Mouse (Mus musculus): ENCODE measurements around the gene Abcc5. TPM values are rescaled to one million over a fixed set of nuclear protein-coding genes. Genes with fewer than 3 reads are reported as not detected.
"Not testable (repeated sequence)": the region's sequence is repeated elsewhere in the genome, so short reads cannot be mapped to it uniquely, and the experiment has no call there.

The Abcc5 gene
- 56.1 and 72.8 TPM in 2 replicates for polyA plus RNA-seq (2016; fragmentation: Nextera tagmentation; extraction: Ambion mirVana)

- under 1% methylated on average over 62 of the region's 62 CpGs for WGBS
- H3K36me3 ChIP-seq: peaks cover 12% of the 10 kb centered on the region
Measured at GRCm38 (mm10) chr16:20425855-20426598, at the start of gene Abcc5. TSS of gene Abcc5 (minus strand) at chr16:20426394.

GRCm38 (mm10) chr16:20475335-20475734 is 49.1 kb upstream of the Abcc5 start:
- Histone ChIP-seq H3K27ac (replicated peaks) (no peak overlapping the region), H3K4me3 (no peak overlapping the region), H3K27me3 (ENCODE audit: low read depth, poor library complexity, severe bottlenecking) (no peaks in the 10 kb centered on the region), H3K4me1 (no peaks in the 10 kb centered on the region), H3K9me3 (replicated peaks) (no peaks in the 10 kb centered on the region), H3K36me3 (no peaks in the 10 kb centered on the region)
- no peak for DNase-seq (ENCODE audit: low spot score)
- WGBS: 97% methylated on average over 1 of the region's 1 CpGs

More at GRCm38 (mm10) chr16:20425855-20426598, at the start of gene Abcc5:
- peak within 1 kb of the TSS; percentile 84 for H3K4me3 ChIP-seq
- DNase-seq (ENCODE audit: low spot score): peak; percentile 92
- no peaks in the 10 kb centered on the region for H3K27me3 ChIP-seq (ENCODE audit: low read depth, poor library complexity, severe bottlenecking)
- H3K27ac ChIP-seq (replicated peaks): peak within 1 kb of the TSS; percentile 89
- no peaks in the 10 kb centered on the region for H3K9me3 ChIP-seq (replicated peaks)
- H3K4me1 ChIP-seq: peaks cover 18% of the 10 kb centered on the region

- H3K27me3 ChIP-seq (ENCODE audit: low read depth, poor library complexity, severe bottlenecking): no peaks in the 10 kb centered on the region
- no peaks in the 10 kb centered on the region for H3K36me3 ChIP-seq
- no peaks in the 10 kb centered on the region for H3K4me1 ChIP-seq
- 86% methylated on average over 6 of the region's 6 CpGs for WGBS
- no peak for DNase-seq (ENCODE audit: low spot score)
- H3K9me3 ChIP-seq (replicated peaks): no peaks in the 10 kb centered on the region
- H3K4me3 ChIP-seq: no peak overlapping the region
- no peak overlapping the region for H3K27ac ChIP-seq (replicated peaks)
Measured at GRCm38 (mm10) chr16:20474786-20475185, 48.6 kb upstream of the Abcc5 start.

- 93% methylated on average over 8 of the region's 8 CpGs for WGBS
- Histone ChIP-seq H3K9me3 (replicated peaks) (no peaks in the 10 kb centered on the region), H3K4me1 (no peaks in the 10 kb centered on the region), H3K27ac (replicated peaks) (no peak overlapping the region), H3K4me3 (no peak overlapping the region), H3K36me3 (no peaks in the 10 kb centered on the region), H3K27me3 (ENCODE audit: low read depth, poor library complexity, severe bottlenecking) (no peaks in the 10 kb centered on the region)
- no peak for DNase-seq (ENCODE audit: low spot score)
Measured at GRCm38 (mm10) chr16:20474211-20474610, 48.0 kb upstream of the Abcc5 start.

- Histone ChIP-seq H3K27ac (replicated peaks) (no peak overlapping the region), H3K9me3 (replicated peaks) (no peaks in the 10 kb centered on the region), H3K4me3 (no peak overlapping the region), H3K4me1 (no peaks in the 10 kb centered on the region), H3K36me3 (no peaks in the 10 kb centered on the region), H3K27me3 (ENCODE audit: low read depth, poor library complexity, severe bottlenecking) (no peaks in the 10 kb centered on the region)
- no peak for DNase-seq (ENCODE audit: low spot score)
- WGBS: 91% methylated on average over 1 of the region's 1 CpGs
Measured at GRCm38 (mm10) chr16:20473748-20474147, 47.6 kb upstream of the Abcc5 start.

GRCm38 (mm10) chr16:20471686-20472085 is 45.5 kb upstream of the Abcc5 start:
- no peaks in the 10 kb centered on the region for H3K9me3 ChIP-seq (replicated peaks)
- WGBS: 73% methylated on average over 1 of the region's 1 CpGs
- H3K4me1 ChIP-seq: no peaks in the 10 kb centered on the region
- no peaks in the 10 kb centered on the region for H3K27me3 ChIP-seq (ENCODE audit: low read depth, poor library complexity, severe bottlenecking)
- H3K36me3 ChIP-seq: no peaks in the 10 kb centered on the region
- no peak overlapping the region for H3K27ac ChIP-seq (replicated peaks)
- DNase-seq (ENCODE audit: low spot score): no peak
- no peak overlapping the region for H3K4me3 ChIP-seq

- no peaks in the 10 kb centered on the region for H3K27me3 ChIP-seq (ENCODE audit: low read depth, poor library complexity, severe bottlenecking)
- DNase-seq (ENCODE audit: low spot score): no peak
- no peaks in the 10 kb centered on the region for H3K4me1 ChIP-seq
- WGBS: 90% methylated on average over 2 of the region's 2 CpGs
- no peak overlapping the region for H3K27ac ChIP-seq (replicated peaks)
- H3K4me3 ChIP-seq: no peak overlapping the region
- H3K9me3 ChIP-seq (replicated peaks): no peaks in the 10 kb centered on the region
- no peaks in the 10 kb centered on the region for H3K36me3 ChIP-seq
Measured at GRCm38 (mm10) chr16:20470981-20471380, 44.8 kb upstream of the Abcc5 start.

- DNase-seq (ENCODE audit: low spot score): no peak
- H3K9me3 ChIP-seq (replicated peaks): no peaks in the 10 kb centered on the region
- no peak overlapping the region for H3K4me3 ChIP-seq
- no peaks in the 10 kb centered on the region for H3K27me3 ChIP-seq (ENCODE audit: low read depth, poor library complexity, severe bottlenecking)
- H3K36me3 ChIP-seq: no peaks in the 10 kb centered on the region
- H3K27ac ChIP-seq (replicated peaks): no peak overlapping the region
- no peaks in the 10 kb centered on the region for H3K4me1 ChIP-seq
Measured at GRCm38 (mm10) chr16:20464725-20465124, 38.5 kb upstream of the Abcc5 start.

- H3K4me3 ChIP-seq; H3K4me1 ChIP-seq; H3K36me3 ChIP-seq; H3K27me3 ChIP-seq (ENCODE audit: low read depth, poor library complexity, severe bottlenecking); H3K9me3 ChIP-seq (replicated peaks); DNase-seq (ENCODE audit: low spot score); H3K27ac ChIP-seq (replicated peaks): not testable (repeated sequence)
- 92% methylated on average over 5 of the region's 5 CpGs for WGBS
Measured at GRCm38 (mm10) chr16:20458736-20459135, 32.5 kb upstream of the Abcc5 start.

- DNase-seq (ENCODE audit: low spot score): no peak
- Histone ChIP-seq H3K4me3 (no peak overlapping the region), H3K27ac (replicated peaks) (no peak overlapping the region), H3K36me3 (no peaks in the 10 kb centered on the region), H3K4me1 (no peaks in the 10 kb centered on the region), H3K9me3 (replicated peaks) (no peaks in the 10 kb centered on the region), H3K27me3 (ENCODE audit: low read depth, poor library complexity, severe bottlenecking) (no peaks in the 10 kb centered on the region)
- WGBS: 50% methylated on average over 1 of the region's 1 CpGs
Measured at GRCm38 (mm10) chr16:20456106-20456505, 29.9 kb upstream of the Abcc5 start.

- no peak overlapping the region for H3K27ac ChIP-seq (replicated peaks)
- whole genome bisulfite sequencing: 93% methylated on average over 6 of the region's 6 CpGs
- H3K4me1 ChIP-seq: no peaks in the 10 kb centered on the region
- DNase-seq (ENCODE audit: low spot score): no peak
- H3K27me3 ChIP-seq (ENCODE audit: low read depth, poor library complexity, severe bottlenecking): no peaks in the 10 kb centered on the region
- no peaks in the 10 kb centered on the region for H3K36me3 ChIP-seq
- no peaks in the 10 kb centered on the region for H3K9me3 ChIP-seq (replicated peaks)
- no peak overlapping the region for H3K4me3 ChIP-seq
Measured at GRCm38 (mm10) chr16:20454155-20454654, 28.0 kb upstream of the Abcc5 start.

- Histone ChIP-seq H3K36me3 (no peaks in the 10 kb centered on the region), H3K27me3 (ENCODE audit: low read depth, poor library complexity, severe bottlenecking) (no peaks in the 10 kb centered on the region), H3K4me1 (no peaks in the 10 kb centered on the region), H3K9me3 (replicated peaks) (no peaks in the 10 kb centered on the region), H3K4me3 (no peak overlapping the region), H3K27ac (replicated peaks) (no peak overlapping the region)
- no peak for DNase-seq (ENCODE audit: low spot score)
- WGBS: 82% methylated on average over 6 of the region's 6 CpGs
Measured at GRCm38 (mm10) chr16:20451774-20452173, 25.6 kb upstream of the Abcc5 start.

- Histone ChIP-seq H3K4me1 (peaks cover 13% of the 10 kb centered on the region; the same call in 1 of the 2 replicates), H3K27me3 (ENCODE audit: low read depth, poor library complexity, severe bottlenecking) (no peaks in the 10 kb centered on the region), H3K9me3 (replicated peaks) (no peaks in the 10 kb centered on the region), H3K27ac (replicated peaks) (no peak overlapping the region), H3K4me3 (no peak overlapping the region), H3K36me3 (no peaks in the 10 kb centered on the region)
- DNase-seq (ENCODE audit: low spot score): no peak
- 94% methylated on average over 1 of the region's 1 CpGs for WGBS
Measured at GRCm38 (mm10) chr16:20445871-20446270, 19.7 kb upstream of the Abcc5 start.

All from midbrain, embryonic 10.5 days (tissue).